Mouse (Mus musculus): ENCODE measurements at regions not wholly inside any gene's neighbourhood (a gene's known extent, or its start where the extent isn't known, plus 50 kb on each side); places are given as distances from the start of the nearest gene placed in this dataset.
A peak's percentile ranks its signal among the peaks of the same experiment; 100 is the strongest.

DNA sequence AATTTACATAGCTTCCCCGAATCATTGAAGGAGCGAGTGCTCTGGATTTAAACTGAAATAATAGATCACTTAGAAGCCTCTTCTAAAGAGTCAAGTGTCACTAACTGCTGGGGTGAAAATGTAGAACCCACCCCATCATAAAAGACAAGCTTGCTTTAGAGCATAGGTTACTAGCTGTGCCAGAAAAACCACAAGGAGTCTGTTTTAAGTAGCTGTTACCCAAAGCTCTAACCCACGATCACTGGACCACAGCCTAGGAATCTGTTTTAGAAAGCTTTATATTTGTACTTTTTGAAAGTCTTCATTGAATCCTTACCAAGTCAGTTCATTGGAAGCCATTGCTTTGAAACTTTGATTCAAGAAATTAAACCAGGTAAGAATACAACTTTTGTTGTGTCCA is 233.7 kb upstream of the Dcn start:
- no peak for DNase-seq (ENCODE audit: low read depth, low spot score)

DNA sequence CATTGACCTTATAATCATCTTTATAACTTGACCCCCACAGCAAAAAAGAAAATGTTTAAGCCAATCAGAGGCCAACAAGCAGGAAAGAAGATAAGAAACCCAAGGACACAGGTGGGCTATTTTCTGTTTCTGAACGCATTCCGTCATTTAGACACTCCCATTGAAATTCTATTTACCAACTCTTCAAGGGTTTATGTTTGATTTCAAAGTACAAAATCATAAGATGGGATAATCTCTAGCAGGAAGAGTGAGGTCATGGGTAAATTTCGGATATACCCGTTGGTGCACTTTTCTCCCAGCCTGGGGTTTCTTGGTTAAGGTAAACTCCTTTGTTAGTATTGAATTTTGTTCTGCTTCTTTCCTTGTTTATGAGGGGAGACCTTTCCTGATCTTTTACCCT is 230.9 kb upstream of the Dcn start:
- no peak for DNase-seq (ENCODE audit: low read depth, low spot score)

DNA sequence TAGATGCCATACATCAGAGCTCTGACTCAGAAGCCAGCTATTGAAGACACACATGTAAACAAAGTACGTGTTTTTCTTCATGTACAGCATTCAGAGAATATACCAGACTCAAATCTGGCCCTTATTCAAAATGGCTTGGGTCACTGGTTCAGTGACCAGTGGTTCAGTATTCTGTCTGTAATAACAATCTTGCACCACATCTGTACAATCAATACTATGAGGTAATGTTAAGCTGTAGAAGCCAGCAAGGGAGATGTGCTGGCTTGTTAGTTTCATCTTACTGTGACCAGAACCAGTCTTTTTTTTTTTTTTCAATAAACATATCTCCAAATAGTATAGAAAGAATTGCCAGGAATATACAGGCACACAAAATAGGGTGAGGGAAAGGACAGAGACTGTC is 229.6 kb upstream of the Dcn start:
- DNase-seq (ENCODE audit: low read depth, low spot score) = no peak

DNA sequence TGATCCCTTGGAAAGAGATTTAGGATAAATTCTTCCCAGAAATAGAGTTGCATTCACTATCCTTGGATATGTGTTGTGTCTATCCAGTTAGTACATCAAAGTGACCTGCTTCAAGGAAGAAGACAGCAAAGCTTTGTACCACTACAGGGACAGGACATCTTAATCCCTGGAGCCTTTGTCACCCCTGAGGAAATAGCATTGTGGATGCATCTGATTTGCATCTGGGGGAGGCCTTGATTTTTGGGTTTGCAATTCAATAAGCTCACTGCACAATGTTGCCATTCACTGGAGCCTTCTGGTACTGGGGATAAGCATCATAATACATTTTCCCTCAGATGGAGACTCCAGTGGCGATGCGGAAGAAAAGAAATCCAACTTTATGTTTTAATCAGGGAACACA is 229.2 kb upstream of the Dcn start:
- DNase-seq (ENCODE audit: low read depth, low spot score) = no peak

DNA sequence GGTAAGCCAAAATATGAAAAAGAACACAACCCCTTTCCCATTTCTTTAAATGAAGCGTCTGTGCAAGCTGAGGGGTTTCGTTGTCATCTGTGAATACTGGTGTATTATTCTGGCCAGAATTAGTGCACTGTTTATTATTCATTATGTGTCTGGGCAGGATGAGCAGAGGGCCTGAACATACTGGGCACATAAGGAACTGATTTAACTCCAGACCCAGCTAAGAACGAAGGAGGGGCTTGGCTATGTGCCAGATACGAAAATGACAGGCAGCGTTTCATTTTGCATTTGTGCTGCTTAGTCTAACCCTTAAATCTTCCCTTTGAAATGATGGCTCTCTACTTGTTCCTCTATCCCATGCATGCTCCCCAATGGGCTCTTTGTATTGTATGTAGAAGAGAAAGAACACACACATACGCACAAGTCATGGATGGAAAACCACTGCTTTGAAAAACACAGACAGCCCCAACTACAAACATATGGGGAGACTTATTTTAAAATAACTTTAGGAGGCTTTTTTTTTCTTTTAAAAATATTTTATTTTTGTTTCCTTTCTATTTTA is 213.4 kb upstream of the Dcn start:
- no peak for DNase-seq (ENCODE audit: low read depth, low spot score)

DNA sequence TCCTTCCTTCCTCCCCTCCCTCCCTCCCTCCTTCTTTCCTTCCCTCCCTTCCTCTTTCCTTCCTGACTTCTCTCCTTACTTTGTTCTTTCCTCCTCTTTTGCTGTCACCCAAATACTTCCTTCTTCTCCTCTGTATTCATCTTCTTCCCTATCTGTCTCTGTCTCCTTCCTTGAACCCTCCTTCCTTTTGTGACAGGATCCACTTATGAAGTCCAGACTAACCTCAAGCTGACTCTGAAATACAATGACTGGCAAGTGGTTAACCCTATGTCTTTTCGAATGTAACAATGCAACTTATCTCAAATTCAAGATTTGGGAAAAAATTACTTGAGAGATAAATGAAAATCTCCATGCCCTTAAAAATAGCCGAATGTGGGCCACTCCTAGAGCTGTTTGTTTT is 197.0 kb upstream of the Dcn start:
- DNase-seq (ENCODE audit: low read depth, low spot score) = no peak

DNA sequence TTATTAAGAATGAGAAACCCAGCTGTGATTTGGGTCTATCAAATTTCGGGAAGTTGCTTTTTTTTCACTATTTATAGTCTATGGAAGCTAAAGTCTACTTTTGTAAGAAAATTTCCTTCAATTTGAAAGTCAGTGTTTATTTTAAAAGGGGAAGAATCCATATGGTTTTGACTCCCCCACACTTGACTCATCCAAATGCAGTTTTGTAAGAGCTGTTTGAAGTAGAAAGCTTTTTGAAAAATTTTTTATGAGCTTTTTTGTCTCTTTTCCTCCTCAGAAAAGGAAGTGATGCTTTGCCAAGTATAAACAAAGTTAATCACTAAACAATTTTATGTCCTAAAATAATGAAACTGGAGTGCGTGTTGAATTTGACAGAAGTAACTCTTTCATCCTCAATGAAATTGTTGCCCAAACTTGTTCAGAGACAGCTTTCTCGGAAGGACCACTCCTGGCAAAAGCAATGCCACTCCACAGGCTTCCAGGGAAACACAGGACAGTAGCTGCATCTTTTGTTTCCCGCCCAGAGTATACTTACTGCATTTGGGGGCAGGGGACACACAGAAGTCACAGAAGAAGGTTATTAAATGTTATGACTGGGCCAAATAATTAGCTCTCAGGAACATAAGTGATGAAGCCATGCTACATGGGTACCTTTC is 196.4 kb upstream of the Dcn start:
- no peak for DNase-seq (ENCODE audit: low read depth, low spot score)

DNA sequence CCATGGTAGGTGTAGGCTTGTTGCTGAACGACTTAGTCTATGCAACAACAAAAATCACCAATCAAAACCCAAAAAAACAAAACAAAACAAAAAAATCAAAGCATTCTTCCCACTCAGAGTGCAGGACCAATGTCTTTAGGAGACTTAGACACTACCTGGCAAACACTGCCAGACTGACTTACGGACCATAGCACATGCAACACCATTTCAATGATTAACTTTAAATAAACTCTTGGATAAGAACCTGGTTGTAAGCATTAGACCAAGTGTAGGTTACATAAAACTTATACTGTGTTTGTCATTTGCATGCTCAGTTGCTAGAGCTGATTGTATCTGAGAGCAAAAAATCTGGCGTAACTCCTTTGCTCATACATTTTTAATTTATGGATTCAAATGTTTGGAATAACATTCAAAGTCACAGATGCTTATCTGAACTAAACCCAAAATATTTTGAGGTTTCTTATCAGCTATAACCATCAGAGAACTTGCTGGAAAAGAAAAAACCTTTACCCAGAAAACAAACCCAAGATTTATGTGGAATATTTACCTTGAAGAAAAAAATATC is 174.5 kb upstream of the Dcn start:
- DNase-seq (ENCODE audit: low read depth, low spot score) = no peak

DNA sequence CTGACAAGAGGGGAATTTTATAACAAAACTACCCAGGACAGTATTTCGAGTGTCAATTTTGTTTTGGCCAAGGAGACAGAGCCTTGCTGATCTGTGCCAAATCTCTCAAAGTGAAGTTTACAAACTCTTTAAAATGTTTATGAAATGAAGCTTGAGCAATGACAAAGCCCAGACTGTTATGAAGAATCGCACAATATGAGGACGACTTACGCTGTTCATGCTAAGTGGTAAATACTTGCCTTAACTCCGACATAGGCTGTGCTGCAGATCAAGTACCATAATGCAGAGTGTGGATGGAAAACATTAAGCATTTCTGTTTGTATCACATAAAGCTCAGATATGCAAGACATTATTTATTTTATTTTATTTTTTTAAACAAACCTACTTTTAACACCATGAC is 169.8 kb upstream of the Dcn start:
- no peak for DNase-seq (ENCODE audit: low read depth, low spot score)

DNA sequence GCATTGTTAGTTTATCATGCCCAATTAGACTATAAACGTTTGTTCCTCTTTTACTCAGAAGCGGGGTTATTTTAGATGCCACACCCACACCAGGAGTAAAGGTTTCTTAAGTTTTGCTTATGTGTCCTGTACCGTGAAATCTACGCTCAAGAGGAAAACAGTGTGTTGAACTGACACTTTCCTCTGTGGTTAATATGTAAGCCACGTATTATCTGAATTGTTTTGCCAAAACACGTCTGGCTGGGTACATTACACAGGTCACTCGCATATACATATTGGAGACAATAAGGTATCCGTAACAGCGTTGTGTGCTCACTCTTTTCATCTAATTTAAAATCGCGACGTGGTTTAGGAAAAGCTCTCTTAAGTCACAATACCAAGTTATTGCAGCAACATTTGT is 166.9 kb upstream of the Dcn start:
- DNase-seq (ENCODE audit: low read depth, low spot score) = no peak

DNA sequence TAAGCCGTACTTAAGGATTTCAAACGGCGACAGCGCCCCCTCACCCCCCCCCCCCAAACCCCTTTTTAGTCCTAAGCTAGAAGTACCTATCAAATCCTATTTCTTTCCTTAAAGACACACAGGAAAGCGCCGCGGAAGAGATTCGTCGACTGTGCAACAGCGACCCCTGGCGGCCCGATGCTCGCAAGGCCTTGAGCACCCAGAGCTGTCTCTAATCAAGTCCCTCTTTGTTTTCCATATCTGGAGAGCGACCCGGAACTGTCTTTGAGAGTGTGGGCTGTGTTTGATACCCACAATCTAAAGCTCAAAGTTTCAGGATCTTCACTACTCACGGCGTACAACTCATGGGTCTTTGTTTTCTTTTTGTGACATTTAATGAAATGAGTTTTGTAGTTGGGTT is 166.4 kb upstream of the Dcn start:
- peak; percentile 90 for DNase-seq (ENCODE audit: low read depth, low spot score)

DNA sequence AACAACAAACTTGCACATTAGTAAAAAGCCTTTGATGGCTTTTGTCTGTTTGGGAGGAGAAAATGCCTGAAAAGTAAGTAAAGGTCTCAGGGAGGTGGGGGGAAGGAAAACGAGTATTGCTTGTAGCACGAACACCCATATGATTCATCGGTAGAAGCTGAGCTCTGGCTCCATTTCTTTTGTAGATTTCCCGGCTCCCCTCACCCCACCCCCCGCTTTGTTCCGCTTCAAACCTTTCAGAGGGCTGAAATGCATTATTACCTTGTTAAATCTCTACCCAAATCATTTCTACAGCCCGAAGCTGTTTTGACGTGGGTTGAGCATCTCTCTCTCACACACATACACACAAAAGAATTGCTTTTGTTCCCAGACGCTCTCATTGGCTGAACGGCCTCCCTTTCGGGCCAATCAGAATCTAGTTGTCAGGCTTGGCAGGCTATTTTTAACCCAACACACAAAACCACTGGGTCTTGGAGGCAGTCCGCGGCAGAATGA is 166.0 kb upstream of the Dcn start:
- peak; percentile 39 for DNase-seq (ENCODE audit: low read depth, low spot score)

DNA sequence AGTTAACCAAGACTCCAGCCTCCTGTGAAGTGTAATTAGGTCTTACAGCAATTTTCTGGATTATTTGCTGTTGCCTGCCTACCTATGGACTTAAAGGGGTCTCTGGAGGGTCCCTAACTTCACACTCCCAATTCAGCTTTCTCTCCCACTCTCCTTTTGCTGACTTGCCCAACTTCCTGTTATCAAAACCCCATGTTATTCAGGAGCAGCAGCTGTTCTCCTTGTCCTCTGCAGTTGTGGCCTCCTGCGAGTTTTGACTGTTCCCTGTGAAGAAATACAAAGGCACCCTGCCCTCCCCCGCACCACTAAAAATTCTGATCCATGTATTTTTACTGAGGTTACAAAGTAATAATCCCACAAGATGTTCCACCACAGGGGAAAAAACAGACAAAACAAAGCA is 146.8 kb upstream of the Dcn start:
- no peak for DNase-seq (ENCODE audit: low read depth, low spot score)

DNA sequence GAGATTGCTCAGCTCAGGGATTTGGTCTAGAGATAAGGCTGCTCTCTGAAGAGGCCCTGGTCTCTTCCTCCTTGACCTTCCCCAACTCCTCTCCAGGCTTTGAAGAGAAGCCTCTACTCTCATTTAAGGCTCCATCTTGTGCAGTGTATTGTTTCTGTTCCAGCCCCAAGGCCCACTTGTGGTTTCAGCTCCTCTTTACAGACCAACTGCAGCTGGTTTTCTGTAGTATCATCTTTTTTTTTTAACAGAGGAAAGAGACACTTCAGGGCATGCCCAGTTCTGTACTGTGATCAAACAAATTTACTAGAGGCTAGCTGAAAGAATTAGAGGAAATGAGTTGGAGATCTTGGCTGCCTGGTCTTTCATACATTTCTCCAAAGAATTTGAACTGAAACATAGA is 145.4 kb upstream of the Dcn start:
- no peak for DNase-seq (ENCODE audit: low read depth, low spot score)

DNA sequence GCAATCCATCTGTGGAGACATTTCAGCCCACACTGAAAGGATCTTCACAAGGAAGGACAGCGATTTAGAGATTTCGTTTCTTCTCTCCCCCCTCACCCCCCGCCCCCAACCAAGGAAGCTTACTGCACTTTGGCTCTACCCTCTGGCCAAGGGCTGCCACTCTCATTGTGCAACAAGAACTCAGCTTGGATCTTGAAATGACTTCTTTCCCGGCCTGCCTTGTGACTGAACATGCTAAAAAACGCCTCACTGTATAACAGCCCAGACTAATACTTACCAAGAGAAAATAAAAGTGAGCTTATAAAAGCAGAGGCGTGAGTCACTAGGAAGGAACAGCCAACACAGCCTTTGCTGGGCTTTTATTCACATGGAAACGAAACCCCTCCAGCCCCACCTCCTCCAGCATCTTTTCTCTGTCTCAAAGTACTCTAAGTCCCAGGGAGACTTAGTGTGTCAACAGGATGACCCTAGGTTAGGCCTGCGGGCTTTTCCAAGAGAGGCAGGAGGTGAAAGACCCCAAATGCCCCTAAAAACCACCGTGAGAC is 144.7 kb upstream of the Dcn start:
- DNase-seq (ENCODE audit: low read depth, low spot score) = no peak

DNA sequence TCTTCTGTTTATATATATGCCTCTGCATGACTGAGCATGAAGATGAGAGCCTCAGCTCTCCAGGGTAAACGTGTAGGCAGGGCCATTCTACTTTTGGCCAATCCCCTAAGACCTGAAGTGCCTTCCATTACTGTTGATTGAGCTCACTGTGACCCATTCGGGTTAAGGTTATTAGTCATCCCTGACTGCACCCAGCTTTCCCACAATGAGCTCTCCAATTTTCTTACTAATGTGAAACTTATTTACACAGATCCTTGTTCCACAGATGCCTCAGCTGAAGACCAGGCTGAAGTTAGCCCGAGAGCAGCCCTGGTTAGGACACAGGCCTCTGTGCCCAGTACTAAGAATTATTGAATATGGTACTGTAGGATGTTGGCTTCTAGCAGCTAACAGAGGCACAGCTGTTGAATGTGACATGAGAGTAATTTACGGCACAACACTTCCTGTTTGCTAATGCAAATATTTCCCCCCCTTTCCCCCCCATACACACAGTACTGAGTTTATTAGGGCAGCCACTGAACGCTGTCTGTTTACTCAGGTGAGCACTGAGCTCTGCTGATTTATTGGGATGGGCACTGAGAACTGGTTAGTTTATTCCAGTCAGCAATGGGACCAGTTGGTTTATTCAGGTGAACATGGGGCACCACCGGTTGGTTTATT is 141.2 kb upstream of the Dcn start:
- DNase-seq (ENCODE audit: low read depth, low spot score) = no peak

DNA sequence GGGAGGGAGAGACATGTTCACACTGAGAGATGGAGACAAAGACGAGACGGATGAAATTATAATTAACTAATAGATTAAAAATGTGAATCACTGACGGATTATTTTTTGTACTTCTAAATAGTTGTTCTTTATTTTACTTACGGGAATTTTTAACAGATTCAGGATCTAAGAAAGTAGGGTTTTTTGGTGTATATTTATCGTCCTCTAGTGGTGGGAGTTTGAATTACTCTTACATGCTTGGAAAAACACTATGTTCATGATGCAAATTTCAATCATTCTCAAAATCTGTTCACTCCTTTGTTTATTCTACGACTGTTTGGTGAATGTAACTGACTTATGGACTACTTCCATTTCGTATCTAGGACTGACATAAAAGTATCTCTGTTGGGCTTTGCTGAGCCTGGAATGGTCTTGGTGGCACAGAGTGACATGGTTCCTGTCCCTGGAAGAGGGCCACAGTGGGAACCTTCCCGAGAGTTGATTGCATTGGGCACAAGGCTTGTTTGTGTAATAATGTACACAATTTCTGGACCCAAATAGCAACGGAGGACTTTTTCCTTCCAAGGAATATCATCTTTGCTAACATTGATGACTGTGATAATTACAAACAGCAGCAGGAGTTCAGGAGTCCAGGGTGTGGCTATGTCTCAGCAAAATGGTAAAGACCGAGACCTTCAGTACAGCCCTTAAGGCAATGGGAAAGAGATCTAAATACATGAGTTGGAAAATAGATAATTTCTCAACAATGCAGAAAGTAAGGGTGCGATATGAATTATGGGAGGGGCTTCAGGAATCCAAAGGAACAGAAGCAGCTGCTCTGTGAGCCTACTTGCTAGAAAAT is 139.3 kb upstream of the Dcn start:
- DNase-seq (ENCODE audit: low read depth, low spot score) = peak; percentile 26

DNA sequence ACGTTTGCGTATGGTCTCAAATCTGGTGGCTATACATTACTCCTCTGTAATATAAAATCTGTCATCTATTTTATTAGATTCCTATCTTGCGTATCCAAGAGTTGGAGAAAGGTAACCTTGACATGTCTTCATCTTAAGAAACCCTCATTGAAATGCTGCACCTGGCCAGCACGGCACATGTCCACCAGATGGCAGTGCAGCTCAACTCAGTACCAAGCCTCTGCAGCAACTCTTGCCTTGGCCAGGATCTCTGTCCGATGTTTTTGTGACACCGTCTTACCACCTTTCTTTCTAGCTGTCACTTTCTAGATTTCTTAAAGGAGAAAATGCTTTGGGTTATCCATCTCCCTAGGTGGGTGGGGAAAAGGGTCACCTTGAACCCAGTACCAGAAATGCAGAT is 134.1 kb upstream of the Dcn start:
- peak; percentile 72 for DNase-seq (ENCODE audit: low read depth, low spot score)

DNA sequence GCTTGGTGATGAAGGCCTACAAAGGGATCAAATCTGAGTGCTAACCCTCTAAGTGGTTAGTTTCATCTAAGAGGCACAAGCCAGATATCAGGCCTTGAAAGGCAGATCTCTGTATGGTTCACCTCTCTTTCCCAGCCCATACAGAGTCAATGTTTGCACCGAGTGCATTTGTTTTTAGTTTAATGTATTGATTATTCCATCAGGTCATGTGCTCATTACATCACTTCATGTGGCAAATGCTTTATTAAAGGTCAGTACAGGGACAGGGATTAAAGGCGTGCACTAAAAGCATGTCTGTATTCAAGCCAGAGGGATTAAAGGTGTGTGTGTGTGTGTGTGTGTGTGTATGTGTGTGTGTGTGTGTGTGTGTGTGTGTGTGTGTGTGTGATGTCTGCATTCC is 132.5 kb upstream of the Dcn start:
- DNase-seq (ENCODE audit: low read depth, low spot score) = no peak

DNA sequence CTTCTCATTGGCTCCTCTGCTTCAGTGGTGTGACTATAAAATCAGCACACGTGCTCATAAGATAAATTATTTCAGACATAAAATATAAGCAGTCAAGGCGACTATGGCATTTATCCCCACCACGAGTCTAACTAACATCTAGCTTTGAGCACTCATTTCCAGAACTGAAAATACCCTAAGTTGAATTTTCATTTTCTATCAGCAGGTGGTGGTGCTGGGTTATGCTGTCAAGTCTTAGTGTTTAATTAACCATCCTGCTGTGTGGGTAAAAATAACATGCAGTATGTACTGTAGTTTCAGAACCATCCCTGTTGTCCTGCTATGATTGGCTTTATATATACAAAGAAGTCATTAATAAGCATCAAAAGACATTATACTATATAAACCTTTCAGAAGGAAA is 110.8 kb upstream of the Dcn start:
- DNase-seq (ENCODE audit: low read depth, low spot score) = no peak

DNA sequence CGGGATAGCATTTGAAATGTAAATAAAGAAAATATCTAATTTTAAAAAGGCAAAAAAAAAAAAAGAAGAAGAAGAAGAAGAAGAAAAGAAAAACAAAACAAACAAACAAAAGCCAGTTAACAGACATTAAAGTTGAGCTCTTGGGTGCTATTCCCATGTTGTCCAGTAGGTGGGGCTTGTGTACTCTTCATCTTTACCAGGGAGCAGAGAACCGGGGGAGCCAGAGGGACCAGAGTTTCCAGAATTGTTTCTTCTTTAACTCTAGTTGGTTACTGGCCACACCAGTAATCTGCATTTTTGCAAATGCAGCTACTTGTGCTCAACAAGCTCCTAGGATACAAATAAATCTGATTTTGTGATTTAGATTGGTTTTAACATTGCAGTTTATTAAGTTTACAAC is 103.6 kb upstream of the Dcn start:
- peak; percentile 57 for DNase-seq (ENCODE audit: low read depth, low spot score)

DNA sequence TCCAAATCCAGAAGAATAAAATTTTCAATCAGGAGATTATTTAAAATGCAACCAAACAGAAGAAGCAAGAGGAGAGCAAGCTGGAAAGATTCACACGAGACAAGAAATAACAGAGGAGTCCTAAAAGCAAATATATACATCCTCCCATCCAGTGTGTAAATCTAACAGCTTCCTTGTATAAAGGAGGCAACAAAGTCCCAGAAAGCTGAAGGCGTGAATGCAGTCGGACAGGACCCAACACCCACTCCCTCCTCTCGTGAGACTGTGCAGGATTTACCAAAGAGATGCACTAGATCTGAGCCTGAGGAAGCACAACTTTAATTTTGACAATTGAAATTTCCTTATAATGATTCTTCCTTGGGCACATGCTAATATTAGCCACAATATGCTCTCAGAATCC is 103.0 kb upstream of the Dcn start:
- no peak for DNase-seq (ENCODE audit: low read depth, low spot score)
